Mouse (Mus musculus) megakaryocyte, embryonic 14.5 days (primary cell): ENCODE measurements around the gene Gje1. TPM values are rescaled to one million over a fixed set of nuclear protein-coding genes. Genes with fewer than 3 reads are reported as not detected.

Experiments used
- H3K27me3 ChIP-seq: replicated peaks from 2 replicates; pipeline ENCODE3; 2012; ENCODE audit warnings: inconsistent platforms
- H3K36me3 ChIP-seq: replicated peaks from 2 replicates; pipeline ENCODE3; 2012; ENCODE audit warnings: low read length, inconsistent platforms, mixed read lengths
- H3K4me1 ChIP-seq: 2 replicates; pipeline ENCODE4 v1.6.1; 2012; ENCODE audit warnings: inconsistent platforms
- H3K4me3 ChIP-seq: replicated peaks from 2 replicates; pipeline ENCODE3; 2012; ENCODE audit warnings: moderate library complexity, mild to moderate bottlenecking, inconsistent platforms
- H3K9me3 ChIP-seq: 2 replicates; pipeline ENCODE4 v1.6.1; 2012; ENCODE audit warnings: inconsistent platforms
- FLI1 ChIP-seq: IDR thresholded peaks from 2 replicates; pipeline ENCODE4 v1.6.1; 2012; ENCODE audit warnings: low read length, inconsistent platforms, mixed read lengths
- GATA1 ChIP-seq: IDR thresholded peaks from 3 replicates; pipeline ENCODE4 v1.6.1; 2012; ENCODE audit warnings: mixed read lengths, low read length, inconsistent platforms, borderline replicate concordance
- polyA plus RNA-seq: library from polyadenylated mRNA; stranded (reverse); fragments of >175 nt; gene quantifications from 2 replicates; pipeline ENCODE4 v1.2.3, GENCODE M21; 2012; ENCODE audit warnings: low replicate concordance; ENCODE audit not compliant: insufficient read depth

The Gje1 gene
- polyA plus RNA-seq, 1 experiment, result not detected

GRCm38 (mm10) chr10:14688785-14689442 is 29.1 kb downstream of the Gje1 start:
- TF ChIP-seq GATA1 (no peak), FLI1 (no peak)
- Histone ChIP-seq H3K27me3 (no peaks in the 10 kb centered on the region), H3K4me3 (no peak overlapping the region), H3K36me3 (peaks cover 49% of the 10 kb centered on the region), H3K9me3 (peaks cover 10% of the 10 kb centered on the region; the same call in 1 of the 2 replicates), H3K4me1 (peaks cover 10% of the 10 kb centered on the region)

- Histone ChIP-seq H3K27me3 (no peaks in the 10 kb centered on the region), H3K4me3 (no peak overlapping the region), H3K9me3 (peaks cover 10% of the 10 kb centered on the region; the same call in 1 of the 2 replicates), H3K4me1 (peaks cover 5% of the 10 kb centered on the region), H3K36me3 (peaks cover 67% of the 10 kb centered on the region)
- TF ChIP-seq FLI1 (no peak), GATA1 (no peak)
Measured at GRCm38 (mm10) chr10:14685663-14686062, 32.4 kb downstream of the Gje1 start.

DNA sequence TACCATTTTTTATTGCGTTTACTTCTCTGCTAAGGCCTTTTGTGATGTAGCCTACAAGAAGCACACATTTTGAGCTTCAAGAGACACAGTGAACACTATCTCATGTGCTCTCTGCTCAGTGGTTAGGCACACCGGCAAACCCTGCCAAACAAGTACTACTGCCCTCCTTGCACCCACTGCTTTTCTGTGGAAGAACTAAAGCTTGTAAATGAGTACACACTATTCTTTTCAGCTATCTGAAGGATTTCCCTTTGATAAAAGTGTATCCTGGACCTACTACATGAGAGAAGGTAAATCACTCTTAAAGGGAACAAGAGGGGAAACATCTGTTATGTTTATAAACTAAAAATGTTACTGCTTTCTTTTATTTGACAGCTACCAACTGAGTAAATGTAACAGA is 51.9 kb downstream of the Gje1 start:
- Histone ChIP-seq H3K36me3 (peaks cover 46% of the 10 kb centered on the region), H3K9me3 (no peaks in the 10 kb centered on the region), H3K4me1 (peaks cover 21% of the 10 kb centered on the region), H3K4me3 (no peak overlapping the region), H3K27me3 (no peaks in the 10 kb centered on the region)
- TF ChIP-seq FLI1 (no peak), GATA1 (no peak)

Other genes starting within 250 kb of the Gje1 start
- gene Adgrg6, start 172.6 kb downstream of the Gje1 start, polyA plus RNA-seq, result not detected in 2 replicates
- 12.4 and 15.5 TPM in 2 replicates for gene Vta1, start 12.7 kb downstream of the Gje1 start, polyA plus RNA-seq
- not detected in 2 replicates for gene Nmbr, start 12.6 kb downstream of the Gje1 start, polyA plus RNA-seq